Mouse (Mus musculus): ENCODE results near the gene Gm1043. TPM values are rescaled to one million over a fixed set of nuclear protein-coding genes. Genes with fewer than 3 reads are reported as not detected.

Gene Gm1043
- 10 to 100 TPM; 22.4 to 42.6 (median 30.3) TPM for total RNA-seq (2022)

GRCm38 (mm10) chr5:37085241-37085640 is at the start of gene Gm1043:
Gm1043 (plus strand) TSS chr5:37085370.
- no peak for DNase-seq (ENCODE audit: low spot score in 2 of 2)

DNA sequence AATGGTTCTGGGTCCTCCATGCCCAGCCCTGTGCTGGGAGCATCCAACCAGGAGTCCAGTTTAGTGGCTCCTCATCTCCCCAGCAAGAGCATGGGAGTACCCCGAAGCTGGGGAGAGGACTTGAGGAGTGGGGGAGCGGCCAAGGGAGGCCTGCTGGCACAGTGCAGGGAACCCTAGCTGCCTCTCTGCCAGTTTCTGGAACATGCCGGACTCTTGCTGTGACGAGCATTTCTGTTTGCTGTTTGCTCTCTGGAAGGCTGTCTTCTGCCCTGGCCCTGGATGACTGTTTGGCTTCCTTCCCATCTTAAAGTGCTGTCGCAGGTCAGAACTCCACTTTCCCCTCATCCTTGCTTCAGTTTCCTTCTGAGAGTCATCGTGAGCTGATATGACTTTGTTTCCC is 49.3 kb upstream of the Gm1043 start:
- peak; percentile 43 to 52 for DNase-seq (ENCODE audit: low spot score in 2 of 2)

DNA sequence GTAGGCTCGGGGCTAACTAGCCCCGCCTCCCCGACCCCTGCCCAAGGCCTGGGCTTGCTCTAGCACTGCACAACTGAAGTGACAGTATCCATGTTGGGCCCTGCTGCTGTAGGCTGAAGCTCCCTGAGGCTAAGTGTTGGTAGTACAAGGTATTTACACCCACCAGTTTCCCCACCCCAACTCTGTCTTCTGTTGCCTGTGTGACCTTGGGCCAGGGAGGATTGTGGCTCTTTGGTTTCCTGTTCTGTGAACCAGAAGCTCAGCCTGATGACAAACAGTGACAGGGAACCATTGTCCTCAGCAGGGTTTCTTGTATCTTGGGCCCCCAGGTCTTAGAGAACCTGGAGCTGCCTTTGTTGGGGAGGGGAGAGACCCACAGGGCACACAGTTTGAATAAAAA is 48.3 kb upstream of the Gm1043 start:
- no peak for DNase-seq (ENCODE audit: low spot score in 2 of 2)

DNA sequence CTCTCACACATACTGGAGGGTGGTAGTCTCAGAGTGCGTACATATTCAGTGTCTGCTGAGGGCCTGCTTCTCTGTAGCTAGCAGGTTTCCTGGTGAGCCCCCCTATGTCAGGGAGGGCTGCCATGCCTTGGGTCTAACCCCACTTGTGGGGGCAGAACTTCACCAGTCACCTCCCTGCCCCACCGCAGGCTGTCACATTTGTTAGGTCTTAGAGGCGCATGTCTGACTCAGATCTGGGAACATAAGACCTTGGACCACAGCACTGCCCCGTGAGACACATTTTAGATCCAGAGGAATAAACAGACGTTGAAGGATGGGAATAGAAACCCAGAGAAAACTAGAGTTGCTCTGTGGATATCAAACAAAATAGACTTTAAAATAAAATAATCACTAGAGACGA is 45.3 kb upstream of the Gm1043 start:
- no peak for DNase-seq (ENCODE audit: low spot score in 2 of 2)

DNA sequence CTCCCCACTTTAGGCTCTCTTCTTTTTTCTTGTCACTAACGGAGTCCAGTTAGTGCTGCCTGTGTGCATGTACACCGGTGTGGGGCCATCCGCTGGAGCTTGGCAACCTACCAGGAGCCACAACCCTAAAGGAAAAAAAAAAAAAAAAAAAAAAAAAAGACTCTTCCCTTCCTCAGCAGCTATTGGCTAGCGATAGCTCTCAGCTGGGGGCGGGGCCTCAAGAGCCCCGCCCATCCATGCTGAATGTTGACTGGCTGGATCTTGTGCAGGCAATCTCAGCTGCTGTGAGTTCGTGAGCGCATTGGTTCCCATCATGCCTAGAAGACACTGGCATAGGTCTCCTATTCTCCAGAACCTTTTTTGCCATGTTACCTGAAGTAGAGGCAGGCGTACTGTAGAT is 44.5 kb upstream of the Gm1043 start:
- DNase-seq (ENCODE audit: low spot score in 2 of 2): no peak

DNA sequence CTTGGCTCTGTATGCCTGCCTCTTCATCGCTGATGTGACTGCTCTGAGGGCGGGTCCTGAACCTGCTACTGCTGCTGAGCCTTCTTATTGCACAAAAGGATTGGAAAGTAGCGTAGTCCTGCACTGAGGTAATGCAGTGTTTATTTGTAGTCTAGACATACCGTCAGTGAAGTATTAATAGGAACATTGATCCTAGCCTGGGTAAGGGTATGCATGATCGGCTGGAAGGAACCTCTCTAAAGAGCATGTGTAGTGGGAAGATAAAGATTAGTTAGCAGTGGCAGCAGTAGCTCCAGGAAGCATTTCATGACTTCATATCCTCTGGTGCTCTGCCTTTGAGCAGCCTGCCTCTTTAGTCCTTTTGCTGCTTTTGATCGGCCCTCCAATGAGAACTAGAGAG is 43.5 kb upstream of the Gm1043 start:
- DNase-seq (ENCODE audit: low spot score in 2 of 2): no peak

DNA sequence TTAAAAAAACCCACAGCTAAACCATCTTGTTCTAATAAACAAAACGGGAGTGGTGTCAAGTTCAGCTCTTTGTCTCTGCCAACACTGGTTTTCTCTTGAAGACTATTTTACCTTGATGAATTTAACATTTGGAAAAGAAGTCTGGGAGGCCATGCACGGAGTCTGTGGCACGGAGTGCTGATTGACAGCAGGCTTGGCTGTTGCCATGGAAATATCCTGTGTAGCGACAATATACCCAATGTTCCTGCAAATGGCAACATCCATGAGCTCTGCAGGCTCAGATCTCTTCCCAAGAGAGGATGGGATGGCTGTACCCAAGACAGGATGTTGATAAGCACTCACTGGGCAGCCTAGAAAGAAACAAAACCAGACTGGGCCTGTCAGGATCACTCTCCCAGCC is 42.2 kb upstream of the Gm1043 start:
- no peak for DNase-seq (ENCODE audit: low spot score in 2 of 2)

DNA sequence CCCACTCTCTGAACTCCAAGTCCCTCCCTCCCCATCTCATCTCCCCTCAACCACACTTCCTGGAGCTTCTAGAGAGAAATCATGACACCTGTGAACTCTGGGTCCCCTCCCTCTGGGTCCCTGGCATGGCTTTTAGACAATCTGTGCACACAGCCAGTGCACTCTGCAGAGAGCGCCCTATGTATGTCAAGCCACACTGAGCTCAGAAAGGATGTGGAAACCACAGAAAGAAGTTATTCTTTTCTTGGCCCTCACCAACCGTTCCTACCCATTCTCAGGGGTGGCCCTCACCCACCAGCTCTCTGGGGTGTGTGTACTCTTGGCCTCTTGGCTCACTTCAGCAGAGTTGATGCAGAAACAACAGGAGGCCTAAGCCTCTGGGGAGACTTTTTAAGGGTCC is 40.4 kb upstream of the Gm1043 start:
- no peak for DNase-seq (ENCODE audit: low spot score in 2 of 2)

GRCm38 (mm10) chr5:37045582-37045981 is 39.6 kb upstream of the Gm1043 start:
- DNase-seq (ENCODE audit: low spot score in 2 of 2): no peak

GRCm38 (mm10) chr5:37046791-37047190 is 38.4 kb upstream of the Gm1043 start:
- DNase-seq (ENCODE audit: low spot score in 2 of 2): no peak

GRCm38 (mm10) chr5:37047206-37047915 is 37.8 kb upstream of the Gm1043 start:
- no peak for DNase-seq (ENCODE audit: low spot score in 2 of 2)

GRCm38 (mm10) chr5:37047992-37048391 is 37.2 kb upstream of the Gm1043 start:
- no peak for DNase-seq (ENCODE audit: low spot score in 2 of 2)

GRCm38 (mm10) chr5:37049111-37049510 is 36.1 kb upstream of the Gm1043 start:
- no peak for DNase-seq (ENCODE audit: low spot score in 2 of 2)

GRCm38 (mm10) chr5:37050521-37051373 is 34.4 kb upstream of the Gm1043 start:
- DNase-seq (ENCODE audit: low spot score in 2 of 2): no peak

GRCm38 (mm10) chr5:37051374-37052100 is 33.6 kb upstream of the Gm1043 start:
- no peak for DNase-seq (ENCODE audit: low spot score in 2 of 2)

GRCm38 (mm10) chr5:37052846-37053245 is 32.3 kb upstream of the Gm1043 start:
- no peak for DNase-seq (ENCODE audit: low spot score in 2 of 2)

GRCm38 (mm10) chr5:37055789-37056188 is 29.4 kb upstream of the Gm1043 start:
- DNase-seq (ENCODE audit: low spot score in 2 of 2): no peak

- no peak for DNase-seq (ENCODE audit: low spot score in 2 of 2)
Observed at GRCm38 (mm10) chr5:37056471-37056870, 28.7 kb upstream of the Gm1043 start.

- DNase-seq (ENCODE audit: low spot score in 2 of 2): no peak
Observed at GRCm38 (mm10) chr5:37061612-37062011, 23.6 kb upstream of the Gm1043 start.

- DNase-seq (ENCODE audit: low spot score in 2 of 2): no peak
Observed at GRCm38 (mm10) chr5:37064454-37065449, 20.4 kb upstream of the Gm1043 start.
